Mouse (Mus musculus) midbrain, postnatal 0 days (tissue): ENCODE measurements at regions not wholly inside any gene's neighbourhood (a gene's known extent, or its start where the extent isn't known, plus 50 kb on each side); places are given as distances from the start of the nearest gene placed in this dataset.
"Not testable (repeated sequence)": the region's sequence is repeated elsewhere in the genome, so short reads cannot be mapped to it uniquely, and the experiment has no call there.

Experiments
- ATAC-seq: fragments of 200-750 bp; cut with Nextera tagmentation; 2 replicates; pipeline ENCODE4 v1.8.0; 2017; ENCODE audit warnings: moderate number of reproducible peaks, mild to moderate bottlenecking, moderate TSS enrichment, moderate library complexity; ENCODE audit not compliant: low FRiP score
- DNase-seq: peaks from one replicate; pipeline ENCODE4 v3.0.0-alpha.2; 2015; ENCODE audit warnings: low spot score
- H3K27ac ChIP-seq: fragments of 300-500 bp; sonication (generic); 2 replicates; pipeline ENCODE4 v1.5.1; 2014; ENCODE audit warnings: low read depth, mild to moderate bottlenecking, low read length, mixed read lengths
- H3K27me3 ChIP-seq: fragments of 300-500 bp; sonication (generic); 2 replicates; pipeline ENCODE4 v1.6.1; 2014; ENCODE audit warnings: low read length, control low read depth, mixed read lengths; ENCODE audit not compliant: insufficient read depth
- H3K36me3 ChIP-seq: fragments of 300-500 bp; sonication (generic); 2 replicates; pipeline ENCODE4 v1.6.1; 2014; ENCODE audit warnings: low read length, control low read depth, mixed read lengths; ENCODE audit not compliant: insufficient read depth
- H3K4me1 ChIP-seq: fragments of 300-500 bp; sonication (generic); 2 replicates; pipeline ENCODE4 v1.6.1; 2014; ENCODE audit warnings: mild to moderate bottlenecking, control low read depth, antibody characterized with exemption, low read length, mixed read lengths; ENCODE audit not compliant: insufficient read depth
- H3K4me2 ChIP-seq: fragments of 300-500 bp; sonication (generic); 2 replicates; pipeline ENCODE4 v1.6.1; 2014; ENCODE audit warnings: low read depth, mild to moderate bottlenecking, low read length, mixed read lengths; ENCODE audit not compliant: poor library complexity, severe bottlenecking
- H3K4me3 ChIP-seq: fragments of 300-500 bp; sonication (generic); 2 replicates; pipeline ENCODE4 v1.5.1; 2014; ENCODE audit warnings: low read depth, mild to moderate bottlenecking, low read length, moderate library complexity
- H3K9ac ChIP-seq: fragments of 300-500 bp; sonication (generic); replicated peaks from 2 replicates; pipeline ENCODE4 v1.6.1; 2014; ENCODE audit warnings: mild to moderate bottlenecking, low read length, moderate library complexity, mixed read lengths; ENCODE audit not compliant: poor library complexity, severe bottlenecking
- H3K9me3 ChIP-seq: fragments of 300-500 bp; sonication (generic); 2 replicates; pipeline ENCODE4 v1.6.1; 2016; ENCODE audit warnings: low read length, control low read depth
- CTCF ChIP-seq: IDR thresholded peaks from 2 replicates; pipeline ENCODE4 v1.5.1; 2016; ENCODE audit warnings: antibody characterized with exemption, mild to moderate bottlenecking
- WGBS: fragments of 180-500 bp; shearing (Covaris S2); extraction: QIAGEN DNeasy Blood & Tissue Kit; methylation state at CpG from one replicate; pipeline ENCODE4 v1.1.7; 2014; 5-methylcytosine and 5-hydroxymethylcytosine counted together

DNA sequence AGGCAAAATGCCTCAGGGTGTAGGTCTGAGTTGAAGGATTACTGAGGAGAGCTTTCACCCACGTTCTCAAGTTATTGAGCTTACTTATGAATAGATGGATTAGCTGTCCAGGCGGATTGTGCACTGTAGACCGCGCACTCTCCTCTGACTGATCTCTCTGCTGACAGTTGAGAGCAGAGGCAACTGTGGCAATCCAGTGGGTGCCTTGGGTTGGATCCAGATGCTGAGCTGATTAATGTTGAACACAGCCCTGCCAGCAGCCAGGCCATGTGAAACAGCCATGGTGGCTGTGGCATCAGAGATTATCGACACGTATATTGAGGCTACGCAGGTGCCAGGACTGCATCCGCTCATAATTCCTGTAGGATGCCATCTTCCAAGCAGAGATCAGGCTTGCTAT, 53.6 kb downstream of the Gm10320 start:
- Histone ChIP-seq H3K9me3 (no peaks in the 10 kb centered on the region), H3K9ac (no peak overlapping the region), H3K4me3 (no peak overlapping the region), H3K27me3 (no peaks in the 10 kb centered on the region), H3K36me3 (no peaks in the 10 kb centered on the region), H3K4me2 (no peak overlapping the region), H3K4me1 (no peaks in the 10 kb centered on the region), H3K27ac (no peak overlapping the region)
- DNase-seq (no peak), ATAC-seq (no peak)
- no peak for TF ChIP-seq CTCF
- 79% methylated on average over 8 of the region's 8 CpGs for WGBS

- no peak overlapping the region for H3K9ac ChIP-seq
- H3K9me3 ChIP-seq = no peaks in the 10 kb centered on the region
- no peak overlapping the region for H3K4me2 ChIP-seq
- H3K4me3 ChIP-seq = no peak overlapping the region
- ATAC-seq (no peak), DNase-seq (no peak)
- TF ChIP-seq CTCF = no peak
- H3K36me3 ChIP-seq = no peaks in the 10 kb centered on the region
- no peak overlapping the region for H3K27ac ChIP-seq
- no peaks in the 10 kb centered on the region for H3K4me1 ChIP-seq
- WGBS = 68% methylated on average over 8 of the region's 8 CpGs
- H3K27me3 ChIP-seq = no peaks in the 10 kb centered on the region
These were observed 54.8 kb downstream of the Gm10320 start for GRCm38 (mm10) chr13:98436961-98437360.

DNA sequence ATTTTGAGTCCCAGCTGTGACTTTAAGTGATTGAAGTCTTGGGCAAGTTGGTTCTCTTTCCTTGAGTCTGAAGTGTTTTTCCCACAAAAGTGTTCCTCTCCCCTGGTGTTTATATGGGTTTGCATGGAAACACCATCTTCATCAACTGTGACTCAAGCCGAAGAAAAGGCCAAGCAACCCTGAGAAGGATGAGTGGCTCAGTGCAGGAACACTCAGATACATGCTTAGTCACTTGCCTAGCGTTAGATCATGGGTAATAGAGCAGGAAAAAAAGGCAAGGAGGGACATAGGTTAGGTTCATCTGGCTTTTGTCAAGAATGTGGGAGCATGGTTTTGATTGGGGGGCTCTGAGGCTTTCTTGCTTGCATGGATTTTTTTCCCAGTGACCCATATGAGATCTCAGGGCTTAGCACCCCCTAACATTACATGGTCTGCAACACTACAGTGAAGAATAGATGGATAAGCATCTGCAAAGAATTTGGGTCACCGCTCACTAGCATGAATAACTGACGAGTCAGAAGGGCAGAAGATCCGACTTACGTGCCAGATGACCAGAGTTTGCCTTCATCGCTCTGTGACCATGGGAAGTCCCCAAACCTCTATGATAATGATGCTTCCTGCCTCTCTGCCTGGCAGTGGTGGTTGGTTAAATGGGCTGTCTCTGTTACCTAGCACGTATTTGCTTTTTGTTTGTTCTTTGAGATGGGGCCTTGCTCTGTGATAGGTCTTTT, 56.4 kb downstream of the Gm10320 start:
- TF ChIP-seq CTCF = no peak

DNA sequence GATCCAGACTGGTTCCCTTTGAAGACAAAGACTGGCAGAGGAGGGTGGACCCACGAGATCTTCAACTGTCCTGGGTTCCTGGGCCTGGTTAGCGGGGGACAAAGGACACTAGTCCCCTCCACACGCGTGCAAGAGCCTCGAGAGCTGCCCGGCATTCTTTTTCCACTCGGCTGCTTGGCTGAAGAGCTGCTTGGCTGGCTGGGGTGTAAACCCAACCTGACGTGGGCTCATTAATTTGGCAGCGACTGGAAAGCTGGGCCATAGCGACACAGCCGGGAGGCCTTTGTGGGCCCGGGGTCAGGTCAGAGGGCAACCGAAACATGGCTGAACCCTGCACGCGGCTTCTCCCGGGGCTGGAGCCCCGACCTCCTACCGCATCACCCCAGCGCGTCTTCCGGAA, 62.0 kb downstream of the Gm10320 start:
- Histone ChIP-seq H3K4me3 (no peak overlapping the region), H3K36me3 (no peaks in the 10 kb centered on the region), H3K27ac (no peak overlapping the region), H3K4me2 (no peak overlapping the region), H3K4me1 (no peaks in the 10 kb centered on the region), H3K9me3 (no peaks in the 10 kb centered on the region), H3K9ac (no peak overlapping the region), H3K27me3 (peaks cover 16% of the 10 kb centered on the region; the same call in 1 of the 2 replicates)
- 34% methylated on average over 21 of the region's 21 CpGs for WGBS
- TF ChIP-seq CTCF = no peak
- DNase-seq (no peak), ATAC-seq (no peak)

More for the DNA sequence above, 56.4 kb downstream of the Gm10320 start:
- no peaks in the 10 kb centered on the region for H3K36me3 ChIP-seq
- no peak overlapping the region for H3K9ac ChIP-seq
- no peak overlapping the region for H3K27ac ChIP-seq
- no peak for DNase-seq
- H3K4me2 ChIP-seq = no peak overlapping the region
- H3K4me1 ChIP-seq = no peaks in the 10 kb centered on the region
- no peak overlapping the region for H3K4me3 ChIP-seq
- WGBS = 95% methylated on average over 8 of the region's 8 CpGs
- no peaks in the 10 kb centered on the region for H3K9me3 ChIP-seq
- ATAC-seq = no peak
- H3K27me3 ChIP-seq = no peaks in the 10 kb centered on the region

DNA sequence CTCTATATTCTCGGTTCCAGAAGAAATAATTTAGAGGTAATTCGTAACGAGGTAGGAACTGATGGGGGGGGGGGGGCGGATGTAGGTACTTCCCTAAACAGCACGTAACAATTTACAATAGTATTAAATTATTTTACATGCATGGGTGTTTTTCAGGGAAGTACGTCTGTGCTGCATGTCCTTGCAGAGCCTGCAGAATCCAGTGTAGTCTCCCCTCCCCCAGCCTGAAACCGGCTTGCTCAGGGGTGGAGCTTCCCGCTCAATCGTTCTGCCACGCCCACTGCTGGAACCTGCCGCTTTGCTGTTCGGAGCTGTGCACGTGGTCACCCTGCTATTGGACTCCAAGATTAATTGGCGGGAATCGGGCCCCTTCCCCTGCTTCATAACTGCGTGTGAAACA, 64.1 kb downstream of the Gm10320 start:
- H3K4me1 ChIP-seq, H3K27ac ChIP-seq, H3K9me3 ChIP-seq, H3K9ac ChIP-seq, ATAC-seq, DNase-seq, H3K36me3 ChIP-seq: not testable (repeated sequence)
- Histone ChIP-seq H3K4me2 (peak overlapping the region; percentile 40), H3K4me3 (peak overlapping the region; percentile 24; the same call in 1 of the 2 replicates), H3K27me3 (peaks cover 16% of the 10 kb centered on the region; the same call in 1 of the 2 replicates)
- WGBS = 9% methylated on average over 16 of the region's 16 CpGs

DNA sequence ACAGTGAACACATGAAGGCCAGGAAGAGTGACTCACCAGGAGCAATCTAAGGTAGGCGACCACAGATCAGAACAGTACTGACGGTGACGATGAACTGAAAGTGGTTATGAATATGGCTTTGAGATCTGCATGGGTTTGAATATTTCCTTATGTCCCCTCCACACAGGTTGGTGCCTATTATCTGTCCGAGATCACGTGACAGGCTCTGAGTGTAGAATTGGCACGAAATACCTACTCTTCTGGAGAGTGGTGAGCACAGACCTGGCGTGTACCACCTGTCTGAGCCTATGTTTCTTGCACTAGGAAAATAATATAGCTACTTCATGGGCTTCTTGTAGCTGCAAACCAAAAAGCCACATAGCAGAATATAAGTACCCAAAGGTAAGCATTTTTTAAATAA, 66.8 kb downstream of the Gm10320 start:
- no peaks in the 10 kb centered on the region for H3K9me3 ChIP-seq
- H3K36me3 ChIP-seq = no peaks in the 10 kb centered on the region
- TF ChIP-seq CTCF = no peak
- no peak for ATAC-seq
- peaks cover 14% of the 10 kb centered on the region; the same call in 1 of the 2 replicates for H3K27me3 ChIP-seq
- no peaks in the 10 kb centered on the region for H3K4me1 ChIP-seq
- no peak overlapping the region for H3K27ac ChIP-seq
- H3K4me2 ChIP-seq = no peak overlapping the region
- DNase-seq = no peak
- H3K4me3 ChIP-seq = no peak overlapping the region
- 88% methylated on average over 7 of the region's 7 CpGs for WGBS
- no peak overlapping the region for H3K9ac ChIP-seq
